Mouse (Mus musculus): ENCODE measurements around the gene Rdh5. TPM values are rescaled to one million over a fixed set of nuclear protein-coding genes. Genes with fewer than 3 reads are reported as not detected.

Gene Rdh5
- polyA plus RNA-seq, 2 experiments = 12.1 to 13.6 TPM

DNA sequence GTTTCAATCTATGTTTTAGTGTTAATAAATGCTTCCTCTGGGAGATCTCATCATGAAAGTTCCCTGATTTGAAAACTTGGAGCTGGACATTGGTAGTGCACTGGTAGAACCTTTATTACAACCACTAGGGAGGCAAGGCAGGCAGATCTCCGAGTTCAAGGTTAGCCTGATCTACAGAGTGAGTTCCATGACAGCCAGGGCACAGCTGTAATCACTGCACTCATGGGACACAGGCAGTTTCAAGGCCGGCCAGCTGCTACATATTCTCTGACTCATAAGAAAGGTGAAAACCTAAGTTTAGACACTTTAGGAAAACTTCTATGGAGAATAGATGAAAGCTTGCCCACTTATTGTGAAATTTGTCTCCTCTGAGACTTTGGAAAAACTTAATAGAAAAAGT lies 43.9 kb downstream of the Rdh5 start:
- H3K9ac ChIP-seq (replicated peaks) = no peak overlapping the region
- H3K4me2 ChIP-seq (ENCODE audit: low read depth) = no peak overlapping the region
- no peaks in the 10 kb centered on the region for H3K27me3 ChIP-seq (ENCODE audit: control insufficient read depth, insufficient read depth, low read length)
- no peak overlapping the region for H3K4me3 ChIP-seq (ENCODE audit: insufficient read depth in 1 of 2, low read depth in 2 of 2, low read length in 2 of 2)
- no peaks in the 10 kb centered on the region for H3K4me1 ChIP-seq (replicated peaks; ENCODE audit: control insufficient read depth in 2 of 2, insufficient read depth in 2 of 2, low read length in 1 of 2)
- no peak for DNase-seq (ENCODE audit: low read depth in 3 of 3, low spot score in 3 of 3)
- H3K27ac ChIP-seq = no peak overlapping the region
- 66% methylated on average over 2 of the region's 2 CpGs for WGBS (ENCODE audit: insufficient replicate concordance)
- peaks cover 18% of the 10 kb centered on the region for H3K36me3 ChIP-seq (replicated peaks; ENCODE audit: control insufficient read depth, insufficient read depth, low read depth)
- no peak for ATAC-seq (ENCODE audit: insufficient read depth)
- no peaks in the 10 kb centered on the region for H3K9me3 ChIP-seq (ENCODE audit: control insufficient read depth, low read length)
- no peak for TF ChIP-seq EP300 (IDR thresholded peaks at IDR 0.05; ENCODE audit: low read depth)
- no peak for TF ChIP-seq CTCF (IDR thresholded peaks at IDR 0.05; ENCODE audit: low read depth)

DNA sequence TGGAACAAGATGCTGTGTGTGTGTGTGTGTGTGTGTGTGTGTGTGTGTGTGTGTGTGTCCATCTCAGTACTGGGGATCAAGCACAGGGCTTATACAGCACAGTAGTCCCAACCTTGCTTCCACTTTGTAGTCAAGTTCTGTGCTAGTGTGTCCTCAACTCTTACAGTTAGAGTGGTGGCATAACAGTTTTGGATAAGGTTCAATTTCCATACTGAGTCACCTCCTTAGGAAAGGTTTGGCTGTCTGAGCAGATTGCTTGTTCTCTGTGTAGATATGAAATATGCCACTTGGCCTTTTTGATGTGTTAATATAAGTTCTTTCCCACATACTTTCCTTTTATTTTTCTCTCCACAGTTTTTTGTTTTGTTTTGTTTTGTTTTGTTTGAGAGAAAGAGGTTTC lies 44.4 kb downstream of the Rdh5 start:
- Histone ChIP-seq H3K27me3 (ENCODE audit: control insufficient read depth, insufficient read depth, low read length) (no peaks in the 10 kb centered on the region), H3K36me3 (replicated peaks; ENCODE audit: control insufficient read depth, insufficient read depth, low read depth) (peaks cover 22% of the 10 kb centered on the region), H3K4me3 (ENCODE audit: insufficient read depth in 1 of 2, low read depth in 2 of 2, low read length in 2 of 2) (no peak overlapping the region), H3K9me3 (ENCODE audit: control insufficient read depth, low read length) (no peaks in the 10 kb centered on the region), H3K4me1 (replicated peaks; ENCODE audit: control insufficient read depth in 2 of 2, insufficient read depth in 2 of 2, low read length in 1 of 2) (no peaks in the 10 kb centered on the region), H3K27ac (no peak overlapping the region), H3K4me2 (ENCODE audit: low read depth) (no peak overlapping the region), H3K9ac (replicated peaks) (no peak overlapping the region)
- DNase-seq (ENCODE audit: low read depth in 3 of 3, low spot score in 3 of 3) (no peak), ATAC-seq (ENCODE audit: insufficient read depth) (no peak)
- TF ChIP-seq EP300 (IDR thresholded peaks at IDR 0.05; ENCODE audit: low read depth) (no peak), CTCF (IDR thresholded peaks at IDR 0.05; ENCODE audit: low read depth) (no peak)

GRCm38 (mm10) chr10:128870341-128870740 lies 52.3 kb downstream of the Rdh5 start:
- H3K36me3 ChIP-seq (replicated peaks; ENCODE audit: control insufficient read depth, insufficient read depth, low read depth) = peaks cover 37% of the 10 kb centered on the region
- WGBS (ENCODE audit: insufficient replicate concordance) = 64% methylated on average over 3 of the region's 3 CpGs
- TF ChIP-seq CTCF (IDR thresholded peaks at IDR 0.05; ENCODE audit: low read depth) (no peak), EP300 (IDR thresholded peaks at IDR 0.05; ENCODE audit: low read depth) (no peak)

DNA sequence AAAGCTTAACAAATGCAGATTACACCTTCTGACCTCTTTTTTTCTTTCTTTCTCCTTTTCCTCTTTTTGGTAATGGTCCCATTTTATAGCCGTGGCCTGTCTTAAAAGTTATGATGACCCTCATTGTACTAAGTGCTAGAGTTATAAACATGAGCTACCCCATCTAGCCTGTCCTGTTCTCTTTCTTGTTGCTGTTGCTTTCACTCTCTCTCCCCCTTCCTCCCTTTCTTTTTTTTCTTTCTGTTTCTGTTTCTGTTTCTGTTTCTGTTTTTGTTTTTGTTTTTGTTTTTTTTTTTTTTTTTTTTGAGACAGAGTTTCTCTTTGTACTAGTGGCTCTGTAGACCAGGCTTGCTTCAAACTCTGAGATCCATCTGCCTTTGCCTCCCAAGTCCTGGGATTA lies 56.2 kb downstream of the Rdh5 start:
- Histone ChIP-seq H3K27me3 (ENCODE audit: control insufficient read depth, insufficient read depth, low read length) (no peaks in the 10 kb centered on the region), H3K4me2 (ENCODE audit: low read depth) (no peak overlapping the region), H3K36me3 (replicated peaks; ENCODE audit: control insufficient read depth, insufficient read depth, low read depth) (peaks cover 14% of the 10 kb centered on the region), H3K27ac (no peak overlapping the region), H3K9me3 (ENCODE audit: control insufficient read depth, low read length) (no peaks in the 10 kb centered on the region), H3K4me1 (replicated peaks; ENCODE audit: control insufficient read depth in 2 of 2, insufficient read depth in 2 of 2, low read length in 1 of 2) (no peaks in the 10 kb centered on the region), H3K9ac (replicated peaks) (no peak overlapping the region), H3K4me3 (ENCODE audit: insufficient read depth in 1 of 2, low read depth in 2 of 2, low read length in 2 of 2) (no peak overlapping the region)
- TF ChIP-seq CTCF (IDR thresholded peaks at IDR 0.05; ENCODE audit: low read depth) = no peak
- no peak for TF ChIP-seq EP300 (IDR thresholded peaks at IDR 0.05; ENCODE audit: low read depth)
- ATAC-seq (ENCODE audit: insufficient read depth) (no peak), DNase-seq (ENCODE audit: low read depth in 3 of 3, low spot score in 3 of 3) (no peak)
- 70% methylated on average over 1 of the region's 1 CpGs for WGBS (ENCODE audit: insufficient replicate concordance)

More at GRCm38 (mm10) chr10:128870341-128870740, 52.3 kb downstream of the Rdh5 start:
- Histone ChIP-seq H3K4me1 (replicated peaks; ENCODE audit: control insufficient read depth in 2 of 2, insufficient read depth in 2 of 2, low read length in 1 of 2) (no peaks in the 10 kb centered on the region), H3K9me3 (ENCODE audit: control insufficient read depth, low read length) (no peaks in the 10 kb centered on the region), H3K27me3 (ENCODE audit: control insufficient read depth, insufficient read depth, low read length) (no peaks in the 10 kb centered on the region), H3K4me3 (ENCODE audit: insufficient read depth in 1 of 2, low read depth in 2 of 2, low read length in 2 of 2) (no peak overlapping the region), H3K4me2 (ENCODE audit: low read depth) (no peak overlapping the region), H3K9ac (replicated peaks) (no peak overlapping the region), H3K27ac (no peak overlapping the region)
- ATAC-seq (ENCODE audit: insufficient read depth) (no peak), DNase-seq (ENCODE audit: low read depth in 3 of 3, low spot score in 3 of 3) (no peak)

GRCm38 (mm10) chr10:128866042-128866441 lies 56.6 kb downstream of the Rdh5 start:
- H3K27ac ChIP-seq = no peak overlapping the region
- ATAC-seq (ENCODE audit: insufficient read depth) (no peak), DNase-seq (ENCODE audit: low read depth in 3 of 3, low spot score in 3 of 3) (no peak)
- TF ChIP-seq CTCF (IDR thresholded peaks at IDR 0.05; ENCODE audit: low read depth) = peak; percentile 21; the same call in 1 of the 2 replicates
- no peak for TF ChIP-seq EP300 (IDR thresholded peaks at IDR 0.05; ENCODE audit: low read depth)
- H3K4me1 ChIP-seq (replicated peaks; ENCODE audit: control insufficient read depth in 2 of 2, insufficient read depth in 2 of 2, low read length in 1 of 2) = no peaks in the 10 kb centered on the region
- no peak overlapping the region for H3K4me2 ChIP-seq (ENCODE audit: low read depth)
- H3K4me3 ChIP-seq (ENCODE audit: insufficient read depth in 1 of 2, low read depth in 2 of 2, low read length in 2 of 2) = no peak overlapping the region
- H3K9me3 ChIP-seq (ENCODE audit: control insufficient read depth, low read length) = no peaks in the 10 kb centered on the region
- peaks cover 13% of the 10 kb centered on the region for H3K36me3 ChIP-seq (replicated peaks; ENCODE audit: control insufficient read depth, insufficient read depth, low read depth)
- WGBS (ENCODE audit: insufficient replicate concordance) = 82% methylated on average over 3 of the region's 3 CpGs
- no peaks in the 10 kb centered on the region for H3K27me3 ChIP-seq (ENCODE audit: control insufficient read depth, insufficient read depth, low read length)
- H3K9ac ChIP-seq (replicated peaks) = no peak overlapping the region

Other genes with a start within 250 kb of the Rdh5 start
- 8.1 and 8.6 TPM in 2 replicates for gene Suox, start 248.8 kb downstream of the Rdh5 start, polyA plus RNA-seq (2012; rRNA removed)
- 7.6 and 9.9 TPM in 2 replicates for gene Suox, start 248.8 kb downstream of the Rdh5 start, polyA plus RNA-seq (2014; fragmentation: Nextera tagmentation; extraction: Ambion mirVana)
- 17.8 and 19.3 TPM in 2 replicates for gene Rab5b, start 226.6 kb downstream of the Rdh5 start, polyA plus RNA-seq (2012; rRNA removed)
- 24.5 and 26.2 TPM in 2 replicates for gene Rab5b, start 226.6 kb downstream of the Rdh5 start, polyA plus RNA-seq (2014; fragmentation: Nextera tagmentation; extraction: Ambion mirVana)
- gene Pmel, start 218.7 kb downstream of the Rdh5 start, polyA plus RNA-seq (2012; rRNA removed) = 0.27 and 0.31 TPM in 2 replicates
- gene Pmel, start 218.7 kb downstream of the Rdh5 start, polyA plus RNA-seq (2014; fragmentation: Nextera tagmentation; extraction: Ambion mirVana) = 0.20 and 0.50 TPM in 2 replicates
- 38.8 and 40.7 TPM in 2 replicates for gene Cdk2, start 217.9 kb downstream of the Rdh5 start, polyA plus RNA-seq (2012; rRNA removed)
- gene Cdk2, start 217.9 kb downstream of the Rdh5 start, polyA plus RNA-seq (2014; fragmentation: Nextera tagmentation; extraction: Ambion mirVana) = 51.8 and 56.6 TPM in 2 replicates
- 1.4 and 1.6 TPM in 2 replicates for gene Dgka, start 178.0 kb downstream of the Rdh5 start, polyA plus RNA-seq (2012; rRNA removed)
- gene Dgka, start 178.0 kb downstream of the Rdh5 start, polyA plus RNA-seq (2014; fragmentation: Nextera tagmentation; extraction: Ambion mirVana) = 2.0 and 2.1 TPM in 2 replicates
- gene Pym1, start 175.0 kb downstream of the Rdh5 start, polyA plus RNA-seq (2012; rRNA removed) = 14.2 and 19.5 TPM in 2 replicates
- 12.4 and 15.3 TPM in 2 replicates for gene Pym1, start 175.0 kb downstream of the Rdh5 start, polyA plus RNA-seq (2014; fragmentation: Nextera tagmentation; extraction: Ambion mirVana)
- 8.0 and 9.5 TPM in 2 replicates for gene Mmp19, start 132.0 kb downstream of the Rdh5 start, polyA plus RNA-seq (2012; rRNA removed)
- 8.3 and 8.9 TPM in 2 replicates for gene Mmp19, start 132.0 kb downstream of the Rdh5 start, polyA plus RNA-seq (2014; fragmentation: Nextera tagmentation; extraction: Ambion mirVana)
- gene Dnajc14, start 118.8 kb downstream of the Rdh5 start, polyA plus RNA-seq (2012; rRNA removed) = 4.2 and 6.0 TPM in 2 replicates
- 10.7 and 12.3 TPM in 2 replicates for gene Dnajc14, start 118.8 kb downstream of the Rdh5 start, polyA plus RNA-seq (2014; fragmentation: Nextera tagmentation; extraction: Ambion mirVana)
- gene Tmem198b, start 118.5 kb downstream of the Rdh5 start, polyA plus RNA-seq (2012; rRNA removed) = 2.1 and 2.9 TPM in 2 replicates
- gene Tmem198b, start 118.5 kb downstream of the Rdh5 start, polyA plus RNA-seq (2014; fragmentation: Nextera tagmentation; extraction: Ambion mirVana) = 0.99 and 1.5 TPM in 2 replicates
- 27.1 and 61.2 TPM in 2 replicates for gene Sarnp, start 105.6 kb downstream of the Rdh5 start, polyA plus RNA-seq (2012; rRNA removed)
- gene Sarnp, start 105.6 kb downstream of the Rdh5 start, polyA plus RNA-seq (2014; fragmentation: Nextera tagmentation; extraction: Ambion mirVana) = 122 and 125 TPM in 2 replicates
- 43.1 and 47.8 TPM in 2 replicates for gene Ormdl2, start 101.2 kb downstream of the Rdh5 start, polyA plus RNA-seq (2012; rRNA removed)
- gene Ormdl2, start 101.2 kb downstream of the Rdh5 start, polyA plus RNA-seq (2014; fragmentation: Nextera tagmentation; extraction: Ambion mirVana) = 80.5 and 83.5 TPM in 2 replicates
- gene Gdf11, start 31.2 kb downstream of the Rdh5 start, polyA plus RNA-seq (2012; rRNA removed) = 0.32 and 0.36 TPM in 2 replicates
- gene Gdf11, start 31.2 kb downstream of the Rdh5 start, polyA plus RNA-seq (2014; fragmentation: Nextera tagmentation; extraction: Ambion mirVana) = 0.16 and 0.23 TPM in 2 replicates
- gene Cd63, start 21.9 kb downstream of the Rdh5 start, polyA plus RNA-seq (2012; rRNA removed) = 22.5 and 29.6 TPM in 2 replicates
- gene Cd63, start 21.9 kb downstream of the Rdh5 start, polyA plus RNA-seq (2014; fragmentation: Nextera tagmentation; extraction: Ambion mirVana) = 73.0 and 85.0 TPM in 2 replicates
- gene Bloc1s1, start 1.1 kb upstream of the Rdh5 start, polyA plus RNA-seq (2012; rRNA removed) = 67.2 and 95.9 TPM in 2 replicates
- 99.2 and 99.8 TPM in 2 replicates for gene Bloc1s1, start 1.1 kb upstream of the Rdh5 start, polyA plus RNA-seq (2014; fragmentation: Nextera tagmentation; extraction: Ambion mirVana)
- 0.09 and 0.19 TPM in 2 replicates for gene Itga7, start 10.9 kb upstream of the Rdh5 start, polyA plus RNA-seq (2012; rRNA removed)
- gene Itga7, start 10.9 kb upstream of the Rdh5 start, polyA plus RNA-seq (2014; fragmentation: Nextera tagmentation; extraction: Ambion mirVana) = 0.04 and 0.15 TPM in 2 replicates
- gene Mettl7b, start 38.1 kb upstream of the Rdh5 start, polyA plus RNA-seq (2012; rRNA removed) = not detected in 2 replicates
- gene Mettl7b, start 38.1 kb upstream of the Rdh5 start, polyA plus RNA-seq (2014; fragmentation: Nextera tagmentation; extraction: Ambion mirVana) = not detected in 2 replicates
- not detected in 2 replicates for gene Olfr9, start 66.5 kb upstream of the Rdh5 start, polyA plus RNA-seq (2012; rRNA removed)
- gene Olfr9, start 66.5 kb upstream of the Rdh5 start, polyA plus RNA-seq (2014; fragmentation: Nextera tagmentation; extraction: Ambion mirVana) = not detected in 2 replicates
- not detected in 2 replicates for gene Olfr763, start 87.9 kb upstream of the Rdh5 start, polyA plus RNA-seq (2012; rRNA removed)
- not detected in 2 replicates for gene Olfr763, start 87.9 kb upstream of the Rdh5 start, polyA plus RNA-seq (2014; fragmentation: Nextera tagmentation; extraction: Ambion mirVana)
- gene Olfr764-ps1, start 117.0 kb upstream of the Rdh5 start, polyA plus RNA-seq (2012; rRNA removed) = not detected in 2 replicates
- gene Olfr764-ps1, start 117.0 kb upstream of the Rdh5 start, polyA plus RNA-seq (2014; fragmentation: Nextera tagmentation; extraction: Ambion mirVana) = not detected in 2 replicates
- gene Olfr765, start 127.1 kb upstream of the Rdh5 start, polyA plus RNA-seq (2012; rRNA removed) = not detected in 2 replicates
- not detected in 2 replicates for gene Olfr765, start 127.1 kb upstream of the Rdh5 start, polyA plus RNA-seq (2014; fragmentation: Nextera tagmentation; extraction: Ambion mirVana)
- gene Olfr766-ps1, start 146.1 kb upstream of the Rdh5 start, polyA plus RNA-seq (2012; rRNA removed) = not detected in 2 replicates
- not detected in 2 replicates for gene Olfr766-ps1, start 146.1 kb upstream of the Rdh5 start, polyA plus RNA-seq (2014; fragmentation: Nextera tagmentation; extraction: Ambion mirVana)
- gene Olfr767, start 160.0 kb upstream of the Rdh5 start, polyA plus RNA-seq (2012; rRNA removed) = not detected in 2 replicates
- gene Olfr767, start 160.0 kb upstream of the Rdh5 start, polyA plus RNA-seq (2014; fragmentation: Nextera tagmentation; extraction: Ambion mirVana) = not detected in 2 replicates
- gene Olfr768, start 176.5 kb upstream of the Rdh5 start, polyA plus RNA-seq (2012; rRNA removed) = not detected in 2 replicates
- not detected in 2 replicates for gene Olfr768, start 176.5 kb upstream of the Rdh5 start, polyA plus RNA-seq (2014; fragmentation: Nextera tagmentation; extraction: Ambion mirVana)
- gene Olfr769, start 195.0 kb upstream of the Rdh5 start, polyA plus RNA-seq (2012; rRNA removed) = not detected in 2 replicates
- not detected in 2 replicates for gene Olfr769, start 195.0 kb upstream of the Rdh5 start, polyA plus RNA-seq (2014; fragmentation: Nextera tagmentation; extraction: Ambion mirVana)
- gene Olfr770, start 216.1 kb upstream of the Rdh5 start, polyA plus RNA-seq (2012; rRNA removed) = not detected in 2 replicates
- gene Olfr770, start 216.1 kb upstream of the Rdh5 start, polyA plus RNA-seq (2014; fragmentation: Nextera tagmentation; extraction: Ambion mirVana) = not detected in 2 replicates
- gene Olfr771, start 241.9 kb upstream of the Rdh5 start, polyA plus RNA-seq (2012; rRNA removed) = not detected in 2 replicates
- gene Olfr771, start 241.9 kb upstream of the Rdh5 start, polyA plus RNA-seq (2014; fragmentation: Nextera tagmentation; extraction: Ambion mirVana) = not detected in 2 replicates